Mouse (Mus musculus): ENCODE measurements at regions not wholly inside any gene's neighbourhood (a gene's known extent, or its start where the extent isn't known, plus 50 kb on each side); places are given as distances from the start of the nearest gene placed in this dataset.

DNA sequence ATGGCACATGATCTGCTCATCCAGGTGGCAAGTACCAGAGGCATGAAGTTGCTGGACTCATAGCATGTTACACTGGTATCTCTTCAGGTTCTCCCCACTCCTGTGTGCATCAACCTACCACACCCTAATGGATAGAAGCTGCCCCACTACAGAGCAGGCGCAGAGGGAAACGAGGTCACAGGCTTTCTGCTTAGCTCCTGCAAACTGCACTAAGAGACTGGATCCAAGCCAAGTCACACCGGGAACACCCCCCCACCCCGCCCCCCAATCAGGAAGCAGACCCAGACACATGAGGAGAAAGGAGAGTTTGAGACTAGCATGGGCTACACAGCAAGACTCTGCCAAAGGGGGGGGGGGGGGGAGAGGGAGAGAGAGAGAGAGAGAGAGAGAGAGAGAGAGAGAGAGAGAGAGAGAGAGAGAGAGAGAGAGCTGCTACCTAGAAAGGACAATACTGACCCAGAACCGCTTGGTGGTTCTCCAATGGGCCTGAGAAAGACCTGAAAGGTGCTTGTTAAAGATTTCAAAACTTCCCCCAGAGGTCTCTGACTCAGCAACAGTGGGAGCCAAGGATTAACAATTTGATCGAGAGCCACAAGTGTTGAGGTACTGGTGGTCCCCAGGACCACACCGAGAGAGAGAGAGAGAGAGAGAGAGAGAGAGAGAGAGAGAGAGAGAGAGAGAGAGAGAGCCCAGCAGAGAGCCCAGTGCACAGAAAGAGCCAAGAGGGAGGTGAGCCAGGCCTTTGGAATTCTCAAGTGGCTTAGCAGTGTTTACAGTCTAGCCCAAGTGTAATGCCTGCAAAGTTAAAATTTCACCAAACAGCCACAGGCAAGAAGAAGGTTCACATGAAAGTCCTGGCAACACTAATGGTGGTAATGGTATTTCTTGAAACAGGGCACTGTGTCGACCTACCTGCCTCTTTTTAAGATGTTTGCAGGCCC, 215.1 kb downstream of the Sox4 start:
- ATAC-seq (0 out of 2 replicates have a peak, but pooled peaks have one; percentile 23), DNase-seq (no peak)
- Histone ChIP-seq H3K4me1 (ENCODE audit: insufficient read depth) (no peaks in the 10 kb centered on the region), H3K9me3 (ENCODE audit: low read length) (no peaks in the 10 kb centered on the region), H3K27me3 (ENCODE audit: insufficient read depth, low read length) (no peaks in the 10 kb centered on the region), H3K4me2 (ENCODE audit: low read depth) (no peak overlapping the region), H3K27ac (ENCODE audit: low read depth, low read length) (no peak overlapping the region), H3K36me3 (ENCODE audit: insufficient read depth) (no peaks in the 10 kb centered on the region), H3K4me3 (ENCODE audit: low read depth, low read length) (no peak overlapping the region), H3K9ac (no peak overlapping the region)
- no peak for TF ChIP-seq CTCF (IDR thresholded peaks at IDR 0.05; ENCODE audit: low read depth)
- WGBS: 28% methylated on average over 8 of the region's 8 CpGs

DNA sequence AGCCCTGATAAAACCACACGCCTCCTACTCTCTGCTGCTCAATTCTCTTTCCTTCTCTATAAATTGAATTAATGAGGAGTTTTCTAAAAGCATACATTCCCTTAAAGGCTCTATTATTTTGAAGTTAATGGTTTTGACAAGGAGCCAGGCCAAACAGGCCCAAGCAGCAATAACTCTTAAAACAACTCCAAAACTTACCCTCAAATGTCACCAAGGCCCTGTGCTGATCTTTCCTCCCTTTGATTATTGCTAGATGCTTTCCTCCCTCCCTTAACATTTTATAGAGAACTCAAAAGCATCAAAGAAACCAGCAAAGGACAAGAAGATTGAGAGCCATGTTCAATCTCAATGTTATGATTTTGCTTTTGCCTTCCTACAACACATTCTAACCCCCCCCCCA, 221.0 kb downstream of the Sox4 start:
- no peaks in the 10 kb centered on the region for H3K27me3 ChIP-seq (ENCODE audit: insufficient read depth, low read length)
- TF ChIP-seq CTCF (IDR thresholded peaks at IDR 0.05; ENCODE audit: low read depth): no peak
- ATAC-seq: no peak
- no peaks in the 10 kb centered on the region for H3K9me3 ChIP-seq (ENCODE audit: low read length)
- no peak overlapping the region for H3K9ac ChIP-seq
- no peaks in the 10 kb centered on the region for H3K4me1 ChIP-seq (ENCODE audit: insufficient read depth)
- no peak overlapping the region for H3K27ac ChIP-seq (ENCODE audit: low read depth, low read length)
- H3K4me2 ChIP-seq (ENCODE audit: low read depth): no peak overlapping the region
- DNase-seq: no peak
- no peak overlapping the region for H3K4me3 ChIP-seq (ENCODE audit: low read depth, low read length)
- no peaks in the 10 kb centered on the region for H3K36me3 ChIP-seq (ENCODE audit: insufficient read depth)
- WGBS: 57% methylated on average over 1 of the region's 1 CpGs

DNA sequence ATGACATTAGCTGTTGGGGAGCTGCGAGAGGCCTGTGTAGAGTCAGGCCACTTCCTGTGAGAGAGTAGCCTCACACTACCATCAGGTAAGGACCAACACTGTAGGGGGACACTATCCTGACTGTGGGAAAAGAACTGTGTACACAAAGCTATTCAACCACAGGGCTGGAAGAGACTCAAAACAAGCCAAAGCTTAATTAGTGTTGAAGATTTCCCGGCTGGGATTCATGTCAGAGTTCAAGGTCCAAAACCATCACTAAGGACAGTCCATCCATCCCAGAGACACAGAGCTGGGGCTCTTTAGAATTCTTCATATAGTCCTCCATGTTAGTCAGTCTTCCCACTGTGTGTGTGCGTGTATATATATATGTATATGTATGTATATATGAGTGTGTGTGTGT, 221.5 kb downstream of the Sox4 start:
- WGBS: 74% methylated on average over 3 of the region's 3 CpGs
- H3K4me3 ChIP-seq (ENCODE audit: low read depth, low read length): no peak overlapping the region

DNA sequence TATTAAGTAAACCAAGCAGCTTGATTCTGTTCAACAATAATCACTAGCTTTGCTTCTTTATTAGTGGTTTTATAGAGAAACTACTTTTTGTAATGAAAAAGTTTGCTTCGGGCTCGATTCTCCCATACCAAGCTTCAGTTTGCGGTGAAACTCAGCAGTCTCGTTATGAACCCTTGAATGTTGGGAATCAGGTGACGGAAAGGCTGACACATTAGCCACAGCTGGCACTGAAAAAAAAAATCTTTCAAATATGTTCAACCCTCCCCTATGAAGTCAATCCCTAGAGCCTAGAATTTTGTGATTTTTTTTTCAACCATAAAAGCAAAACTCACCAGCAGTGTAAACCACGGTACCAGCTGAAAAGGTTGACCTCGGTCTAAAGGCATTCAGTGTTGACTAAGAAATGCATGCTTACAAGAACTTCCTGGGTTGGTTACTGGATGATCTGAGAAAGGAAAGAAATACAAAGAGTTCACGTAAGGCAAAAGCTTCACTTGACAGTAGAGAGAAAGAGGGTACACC, 223.4 kb downstream of the Sox4 start:
- no peaks in the 10 kb centered on the region for H3K36me3 ChIP-seq (ENCODE audit: insufficient read depth)
- ATAC-seq (no peak), DNase-seq (no peak)
- H3K4me1 ChIP-seq (ENCODE audit: insufficient read depth): no peaks in the 10 kb centered on the region
- H3K27ac ChIP-seq (ENCODE audit: low read depth, low read length): no peak overlapping the region
- 85% methylated on average over 8 of the region's 8 CpGs for WGBS
- H3K9ac ChIP-seq: no peak overlapping the region
- H3K9me3 ChIP-seq (ENCODE audit: low read length): no peaks in the 10 kb centered on the region
- no peak overlapping the region for H3K4me2 ChIP-seq (ENCODE audit: low read depth)
- TF ChIP-seq CTCF (IDR thresholded peaks at IDR 0.05; ENCODE audit: low read depth): no peak
- no peaks in the 10 kb centered on the region for H3K27me3 ChIP-seq (ENCODE audit: insufficient read depth, low read length)
- H3K4me3 ChIP-seq (ENCODE audit: low read depth, low read length): no peak overlapping the region

More for the DNA sequence above, 221.5 kb downstream of the Sox4 start:
- H3K36me3 ChIP-seq (ENCODE audit: insufficient read depth): no peaks in the 10 kb centered on the region
- H3K27me3 ChIP-seq (ENCODE audit: insufficient read depth, low read length): no peaks in the 10 kb centered on the region
- H3K9ac ChIP-seq: no peak overlapping the region
- no peak for TF ChIP-seq CTCF (IDR thresholded peaks at IDR 0.05; ENCODE audit: low read depth)
- H3K27ac ChIP-seq (ENCODE audit: low read depth, low read length): no peak overlapping the region
- DNase-seq: no peak
- ATAC-seq: no peak
- H3K4me1 ChIP-seq (ENCODE audit: insufficient read depth): no peaks in the 10 kb centered on the region
- H3K4me2 ChIP-seq (ENCODE audit: low read depth): no peak overlapping the region
- no peaks in the 10 kb centered on the region for H3K9me3 ChIP-seq (ENCODE audit: low read length)

DNA sequence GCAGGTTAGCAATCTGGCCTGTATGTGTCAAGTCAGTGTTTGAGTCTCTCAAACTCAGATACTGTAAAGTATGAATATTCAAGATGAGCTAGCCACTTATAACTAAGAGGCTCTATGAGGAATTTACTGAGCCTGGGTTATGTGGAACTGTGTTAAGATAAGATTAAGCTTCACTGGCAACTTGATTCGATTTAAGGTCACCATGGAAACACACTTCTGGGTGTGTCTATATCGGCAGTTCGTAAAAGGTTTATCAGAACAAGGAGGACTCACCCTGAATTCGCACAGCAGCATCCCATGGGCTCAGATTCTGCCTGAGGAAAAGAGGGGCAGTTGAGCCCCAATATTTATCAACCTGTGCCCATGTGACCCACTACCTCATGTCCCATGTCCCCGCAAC, 224.7 kb downstream of the Sox4 start:
- no peaks in the 10 kb centered on the region for H3K27me3 ChIP-seq (ENCODE audit: insufficient read depth, low read length)
- H3K4me1 ChIP-seq (ENCODE audit: insufficient read depth): no peaks in the 10 kb centered on the region
- DNase-seq (no peak), ATAC-seq (no peak)
- H3K4me3 ChIP-seq (ENCODE audit: low read depth, low read length): no peak overlapping the region
- no peak overlapping the region for H3K27ac ChIP-seq (ENCODE audit: low read depth, low read length)
- no peaks in the 10 kb centered on the region for H3K36me3 ChIP-seq (ENCODE audit: insufficient read depth)
- no peak overlapping the region for H3K4me2 ChIP-seq (ENCODE audit: low read depth)
- no peak for TF ChIP-seq CTCF (IDR thresholded peaks at IDR 0.05; ENCODE audit: low read depth)
- no peak overlapping the region for H3K9ac ChIP-seq
- 78% methylated on average over 5 of the region's 5 CpGs for whole genome bisulfite sequencing
- H3K9me3 ChIP-seq (ENCODE audit: low read length): no peaks in the 10 kb centered on the region

DNA sequence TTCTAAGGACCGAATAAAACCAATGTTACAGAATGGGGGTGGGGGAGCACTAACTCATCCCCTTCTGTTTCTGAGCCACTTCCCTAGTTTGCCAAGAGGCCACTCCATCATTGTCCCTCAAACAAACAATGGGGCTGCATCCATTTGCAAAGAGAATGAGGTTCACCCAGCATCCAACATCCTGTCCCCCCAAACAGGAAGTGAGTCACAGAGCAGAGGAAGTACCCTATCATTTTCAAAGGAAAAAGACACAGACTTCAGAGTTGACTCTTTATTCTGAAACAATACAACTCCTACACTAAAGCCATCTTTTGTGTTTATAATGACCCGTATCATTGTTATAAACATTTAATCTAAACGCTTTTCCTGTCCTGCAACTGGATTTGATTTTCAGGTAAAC, 229.2 kb downstream of the Sox4 start:
- Histone ChIP-seq H3K27ac (ENCODE audit: low read depth, low read length) (no peak overlapping the region), H3K36me3 (ENCODE audit: insufficient read depth) (no peaks in the 10 kb centered on the region), H3K4me2 (ENCODE audit: low read depth) (no peak overlapping the region), H3K4me3 (ENCODE audit: low read depth, low read length) (no peak overlapping the region), H3K4me1 (ENCODE audit: insufficient read depth) (peaks cover 31% of the 10 kb centered on the region), H3K9ac (no peak overlapping the region), H3K9me3 (ENCODE audit: low read length) (no peaks in the 10 kb centered on the region), H3K27me3 (ENCODE audit: insufficient read depth, low read length) (no peaks in the 10 kb centered on the region)
- WGBS: 84% methylated on average over 3 of the region's 3 CpGs
- no peak for DNase-seq
- TF ChIP-seq CTCF (IDR thresholded peaks at IDR 0.05; ENCODE audit: low read depth): no peak
- no peak for ATAC-seq

DNA sequence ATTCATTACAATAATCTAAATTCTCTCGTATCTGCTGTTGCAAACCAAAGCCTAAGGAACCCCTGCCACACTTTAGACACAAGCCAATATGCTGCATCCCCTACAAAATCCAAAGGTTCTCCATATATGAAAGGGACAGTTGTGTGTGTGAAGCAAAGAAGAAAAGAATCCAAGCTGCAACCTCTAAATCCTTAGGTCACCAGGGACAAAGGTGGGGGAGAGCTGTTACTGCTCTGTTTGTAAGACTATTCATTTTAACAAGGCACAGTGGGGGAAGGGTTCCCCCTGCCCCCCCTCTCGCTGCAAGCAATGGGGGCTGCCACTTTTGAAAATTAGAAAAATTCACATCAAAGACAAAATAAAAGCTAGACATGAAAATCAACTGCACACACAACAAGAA, 231.4 kb downstream of the Sox4 start:
- no peak for TF ChIP-seq CTCF (IDR thresholded peaks at IDR 0.05; ENCODE audit: low read depth)
- Histone ChIP-seq H3K27me3 (ENCODE audit: insufficient read depth, low read length) (no peaks in the 10 kb centered on the region), H3K4me3 (ENCODE audit: low read depth, low read length) (no peak overlapping the region), H3K4me1 (ENCODE audit: insufficient read depth) (peaks cover 43% of the 10 kb centered on the region), H3K27ac (ENCODE audit: low read depth, low read length) (peak overlapping the region; percentile 69; the same call in 1 of the 2 replicates), H3K9ac (peak overlapping the region; percentile 14; the same call in 1 of the 2 replicates), H3K36me3 (ENCODE audit: insufficient read depth) (no peaks in the 10 kb centered on the region), H3K4me2 (ENCODE audit: low read depth) (peak overlapping the region; percentile 33; the same call in 1 of the 2 replicates), H3K9me3 (ENCODE audit: low read length) (no peaks in the 10 kb centered on the region)
- 17% methylated on average over 2 of the region's 2 CpGs for WGBS
- ATAC-seq (no peak), DNase-seq (peak; percentile 49)
